Mouse (Mus musculus) embryonic facial prominence, embryonic 13.5 days (tissue): ENCODE measurements around the gene Gm21994. TPM values are rescaled to one million over a fixed set of nuclear protein-coding genes. Genes with fewer than 3 reads are reported as not detected.
"Not testable (repeated sequence)": the region's sequence is repeated elsewhere in the genome, so short reads cannot be mapped to it uniquely, and the experiment has no call there.

Experiments used
- ATAC-seq: fragments of 200-750 bp; cut with Nextera tagmentation; 2 replicates; pipeline ENCODE4 v1.8.0; 2017; ENCODE audit warnings: low read depth; ENCODE audit not compliant: insufficient number of reproducible peaks, insufficient read depth, low FRiP score, low TSS enrichment
- H3K27ac ChIP-seq: fragments of 300-500 bp; sonication (generic); 2 replicates; pipeline ENCODE4 v1.5.1; 2015; ENCODE audit warnings: moderate library complexity, mild to moderate bottlenecking, inconsistent platforms
- H3K27me3 ChIP-seq: fragments of 300-500 bp; sonication (generic); 2 replicates; pipeline ENCODE4 v1.6.1; 2015; ENCODE audit warnings: mild to moderate bottlenecking, inconsistent platforms
- H3K36me3 ChIP-seq: fragments of 300-500 bp; sonication (generic); 2 replicates; pipeline ENCODE4 v1.6.1; 2015; ENCODE audit warnings: mild to moderate bottlenecking, inconsistent platforms
- H3K4me1 ChIP-seq: fragments of 300-500 bp; sonication (generic); 2 replicates; pipeline ENCODE4 v1.6.1; 2015; ENCODE audit warnings: inconsistent platforms
- H3K4me2 ChIP-seq: fragments of 300-500 bp; sonication (generic); 2 replicates; pipeline ENCODE4 v1.6.1; 2015; ENCODE audit warnings: moderate library complexity, mild to moderate bottlenecking, inconsistent platforms
- H3K4me3 ChIP-seq: fragments of 300-500 bp; sonication (generic); 2 replicates; pipeline ENCODE4 v1.5.1; 2015; ENCODE audit warnings: mild to moderate bottlenecking, inconsistent platforms
- H3K9ac ChIP-seq: fragments of 300-500 bp; sonication (generic); 2 replicates; pipeline ENCODE4 v1.6.1; 2015; ENCODE audit warnings: mild to moderate bottlenecking, inconsistent platforms
- H3K9me3 ChIP-seq: fragments of 300-500 bp; sonication (generic); 2 replicates; pipeline ENCODE4 v1.6.1; 2016; ENCODE audit warnings: inconsistent platforms
- WGBS: fragments of 180-500 bp; shearing (Covaris S2); methylation state at CpG from one replicate; pipeline ENCODE4 v1.1.7; 2015; ENCODE audit warnings: mixed read lengths; 5-methylcytosine and 5-hydroxymethylcytosine counted together
- polyA plus RNA-seq: library from polyadenylated mRNA; unstranded; fragments of >200 nt; fragmentation: Nextera tagmentation; extraction: Ambion mirVana; gene quantifications from 2 replicates; pipeline ENCODE4 v1.2.1, GENCODE M21; 2015

Gm21994 gene
- 7.6 and 7.7 TPM in 2 replicates for polyA plus RNA-seq

GRCm38 (mm10) chr2:150255491-150255890, at the start of gene Gm21994:
Gene Gm21994 (minus strand): TSS chr2:150255591.
- H3K27ac ChIP-seq, H3K4me1 ChIP-seq, ATAC-seq, H3K9ac ChIP-seq, H3K4me2 ChIP-seq, H3K27me3 ChIP-seq, H3K9me3 ChIP-seq, H3K4me3 ChIP-seq, H3K36me3 ChIP-seq: not testable (repeated sequence)
- 61% methylated on average over 2 of the region's 2 CpGs for WGBS

GRCm38 (mm10) chr2:150299096-150299495, 43.7 kb upstream of the Gm21994 start:
- no peaks in the 10 kb centered on the region for H3K36me3 ChIP-seq
- H3K4me2 ChIP-seq: no peak overlapping the region
- H3K27me3 ChIP-seq: no peaks in the 10 kb centered on the region
- no peaks in the 10 kb centered on the region for H3K4me1 ChIP-seq
- H3K9me3 ChIP-seq: no peaks in the 10 kb centered on the region
- no peak for ATAC-seq
- H3K9ac ChIP-seq: no peak overlapping the region
- H3K27ac ChIP-seq: no peak overlapping the region
- no peak overlapping the region for H3K4me3 ChIP-seq
- WGBS: 60% methylated on average over 1 of the region's 1 CpGs

GRCm38 (mm10) chr2:150293669-150294068, 38.3 kb upstream of the Gm21994 start:
- Histone ChIP-seq H3K4me1 (no peaks in the 10 kb centered on the region), H3K4me2 (no peak overlapping the region), H3K36me3 (no peaks in the 10 kb centered on the region), H3K4me3 (no peak overlapping the region), H3K9me3 (no peaks in the 10 kb centered on the region), H3K27me3 (no peaks in the 10 kb centered on the region), H3K9ac (no peak overlapping the region), H3K27ac (no peak overlapping the region)
- ATAC-seq: no peak
- 87% methylated on average over 6 of the region's 6 CpGs for WGBS

- not testable (repeated sequence) for H3K27me3 ChIP-seq, ATAC-seq, H3K27ac ChIP-seq, H3K4me3 ChIP-seq, H3K9ac ChIP-seq, H3K4me1 ChIP-seq, H3K4me2 ChIP-seq, H3K9me3 ChIP-seq, H3K36me3 ChIP-seq
- 84% methylated on average over 4 of the region's 4 CpGs for WGBS
These were observed 1.9 kb upstream of the Gm21994 start, which contains the start of gene Gm14124 for GRCm38 (mm10) chr2:150257291-150257690. Gene Gm14124 (plus strand): TSS chr2:150257517.

- H3K4me3 ChIP-seq, H3K27ac ChIP-seq, H3K36me3 ChIP-seq, H3K27me3 ChIP-seq, H3K9ac ChIP-seq, H3K9me3 ChIP-seq, H3K4me2 ChIP-seq, H3K4me1 ChIP-seq, ATAC-seq: not testable (repeated sequence)
- WGBS: 56% methylated on average over 2 of the region's 2 CpGs
These were observed 1.5 kb upstream of the Gm21994 start for GRCm38 (mm10) chr2:150256861-150257260.

- Histone ChIP-seq H3K9me3 (peaks cover 31% of the 10 kb centered on the region), H3K4me1 (no peaks in the 10 kb centered on the region), H3K9ac (no peak overlapping the region), H3K36me3 (peaks cover 26% of the 10 kb centered on the region), H3K27me3 (no peaks in the 10 kb centered on the region), H3K4me2 (no peak overlapping the region), H3K4me3 (no peak overlapping the region), H3K27ac (no peak overlapping the region)
- 85% methylated on average over 2 of the region's 2 CpGs for WGBS
- no peak for ATAC-seq
These were observed 12.2 kb downstream of the Gm21994 start for GRCm38 (mm10) chr2:150243211-150243610.

- H3K4me1 ChIP-seq, H3K4me3 ChIP-seq, H3K27me3 ChIP-seq, H3K36me3 ChIP-seq, H3K27ac ChIP-seq, H3K9me3 ChIP-seq, H3K4me2 ChIP-seq, ATAC-seq, H3K9ac ChIP-seq: not testable (repeated sequence)
These were observed 32.1 kb downstream of the Gm21994 start for GRCm38 (mm10) chr2:150223263-150223662.

GRCm38 (mm10) chr2:150218363-150218725, 37.0 kb downstream of the Gm21994 start:
- H3K4me2 ChIP-seq: peak overlapping the region; percentile 55
- ATAC-seq, H3K9me3 ChIP-seq, H3K27me3 ChIP-seq, H3K4me1 ChIP-seq, H3K36me3 ChIP-seq: not testable (repeated sequence)
- peak overlapping the region; percentile 45 for H3K4me3 ChIP-seq
- 28% methylated on average over 4 of the region's 4 CpGs for WGBS
- peak overlapping the region; percentile 64 for H3K9ac ChIP-seq
- H3K27ac ChIP-seq: peak overlapping the region; percentile 33; the same call in 1 of the 2 replicates

GRCm38 (mm10) chr2:150217600-150218362, 37.6 kb downstream of the Gm21994 start, which contains the start of gene Zfp937:
Gene Zfp937 (plus strand): TSS chr2:150218073.
- H3K27me3 ChIP-seq, H3K36me3 ChIP-seq, H3K4me1 ChIP-seq, H3K9me3 ChIP-seq: not testable (repeated sequence)
- H3K4me2 ChIP-seq: peak within 1 kb of the TSS; percentile 55
- WGBS: 2% methylated on average over 15 of the region's 15 CpGs
- H3K27ac ChIP-seq: peak within 1 kb of the TSS; percentile 33; the same call in 1 of the 2 replicates
- H3K4me3 ChIP-seq: peak within 1 kb of the TSS; percentile 45
- peak; percentile 97 for ATAC-seq
- peak within 1 kb of the TSS; percentile 64 for H3K9ac ChIP-seq

Other genes with a start within 250 kb of the Gm21994 start
- gene Zfp120, start 118.9 kb downstream of the Gm21994 start, polyA plus RNA-seq: 6.5 and 7.1 TPM in 2 replicates
- gene Gm10770, start 75.9 kb downstream of the Gm21994 start, polyA plus RNA-seq: not detected in 2 replicates
- gene Gm14139, start 73.8 kb downstream of the Gm21994 start, polyA plus RNA-seq: not detected in 2 replicates
- 8.5 and 10.4 TPM in 2 replicates for gene Zfp937, start 37.5 kb downstream of the Gm21994 start, polyA plus RNA-seq
- gene Gm14124, start 1.9 kb upstream of the Gm21994 start, polyA plus RNA-seq: not detected in 2 replicates
- gene Gm10130, start 68.1 kb upstream of the Gm21994 start, polyA plus RNA-seq: 4.0 and 6.7 TPM in 2 replicates
- gene 3300002I08Rik, start 107.2 kb upstream of the Gm21994 start, polyA plus RNA-seq: 9.8 and 10.2 TPM in 2 replicates
- 8.2 and 8.5 TPM in 2 replicates for gene Zfp442, start 195.9 kb upstream of the Gm21994 start, polyA plus RNA-seq
- gene Zfp345, start 229.5 kb upstream of the Gm21994 start, polyA plus RNA-seq: 0.07 TPM in 1 of 2 replicates, not detected in the other